Mouse (Mus musculus) forebrain, embryonic 10.5 days (tissue): ENCODE data around the gene Selenoo. TPM values are rescaled to one million over a fixed set of nuclear protein-coding genes. Genes with fewer than 3 reads are reported as not detected.

Experiments
- DNase-seq: peaks from one replicate; pipeline ENCODE4 v3.0.0-alpha.2; 2017; ENCODE audit warnings: low spot score; ENCODE audit errors: extremely low spot score
- H3K27ac ChIP-seq: fragments of 300-500 bp; sonication (generic); 2 replicates; pipeline ENCODE4 v1.5.1; 2016; ENCODE audit warnings: mild to moderate bottlenecking
- H3K27me3 ChIP-seq: fragments of 300-500 bp; sonication (generic); 2 replicates; pipeline ENCODE4 v1.6.1; 2016; ENCODE audit warnings: mild to moderate bottlenecking; ENCODE audit not compliant: poor library complexity, severe bottlenecking
- H3K36me3 ChIP-seq: fragments of 300-500 bp; sonication (generic); replicated peaks from 2 replicates; pipeline ENCODE4 v1.6.1; 2016; ENCODE audit warnings: mild to moderate bottlenecking, moderate library complexity
- H3K4me1 ChIP-seq: fragments of 300-500 bp; sonication (generic); 2 replicates; pipeline ENCODE4 v1.6.1; 2016
- H3K4me3 ChIP-seq: fragments of 300-500 bp; sonication (generic); 2 replicates; pipeline ENCODE4 v1.5.1; 2016; ENCODE audit warnings: mild to moderate bottlenecking, moderate library complexity
- H3K9me3 ChIP-seq: fragments of 300-500 bp; sonication (generic); 2 replicates; pipeline ENCODE4 v1.6.1; 2016; ENCODE audit warnings: mild to moderate bottlenecking, moderate library complexity
- WGBS: fragments of 180-500 bp; shearing (Covaris S2); methylation state at CpG from one replicate; pipeline ENCODE4 v1.1.7; 2016; 5-methylcytosine and 5-hydroxymethylcytosine counted together
- polyA plus RNA-seq: library from polyadenylated mRNA; unstranded; fragments of >200 nt; fragmentation: Nextera tagmentation; extraction: Ambion mirVana; gene quantifications from 2 replicates; pipeline ENCODE4 v1.2.1, GENCODE M21; 2016

Gene Selenoo
- polyA plus RNA-seq, 1 experiment from 2014 or later = 14.4 TPM

DNA sequence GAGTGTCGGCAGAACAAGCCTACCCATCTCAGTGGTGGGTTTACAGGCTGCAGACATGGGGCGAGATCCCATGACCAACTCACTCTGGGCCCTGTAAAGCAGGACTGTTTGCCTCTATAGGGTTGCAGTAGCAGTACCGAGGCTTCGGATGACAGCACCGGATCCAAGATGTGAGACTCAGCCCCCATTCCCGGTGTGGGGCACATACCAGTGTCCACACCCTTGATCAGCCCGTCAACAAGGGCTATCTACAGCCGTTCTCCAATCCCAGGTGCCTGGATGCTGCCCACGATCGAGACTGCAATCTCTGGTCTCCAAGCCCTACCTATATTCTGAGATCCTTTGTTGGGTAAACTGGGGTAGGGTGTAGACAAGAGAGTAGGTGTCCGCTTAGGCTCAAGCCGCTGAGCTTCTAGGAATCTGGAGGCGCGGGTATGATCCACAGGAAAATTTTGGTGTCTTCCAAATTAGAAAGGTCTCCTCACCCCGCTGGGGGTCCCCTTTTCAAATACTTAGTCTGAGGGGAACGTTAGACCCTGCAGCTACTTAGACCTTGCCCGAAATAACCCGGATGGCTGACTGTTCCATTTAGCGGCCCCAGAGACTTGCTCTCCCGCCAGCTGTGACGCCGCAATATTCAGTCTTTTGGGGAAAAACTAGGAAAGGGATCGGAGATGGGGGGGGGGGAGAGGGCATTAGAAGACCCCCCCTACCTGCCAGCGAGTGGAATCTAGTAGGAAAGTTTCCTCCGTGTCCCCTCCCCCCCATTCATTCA is 59.8 kb downstream of the Selenoo start:
- Histone ChIP-seq H3K4me1 (peaks cover 77% of the 10 kb centered on the region), H3K36me3 (peaks cover 30% of the 10 kb centered on the region), H3K27ac (peak overlapping the region; percentile 96), H3K27me3 (peaks cover 47% of the 10 kb centered on the region), H3K4me3 (peak overlapping the region; percentile 84), H3K9me3 (no peaks in the 10 kb centered on the region)
- DNase-seq = no peak
- WGBS = 4% methylated on average over 25 of the region's 25 CpGs

- WGBS = under 1% methylated on average over 59 of the region's 61 CpGs
- Histone ChIP-seq H3K4me1 (peaks cover 83% of the 10 kb centered on the region), H3K27me3 (peaks cover 47% of the 10 kb centered on the region), H3K9me3 (no peaks in the 10 kb centered on the region), H3K27ac (peak within 1 kb of the TSS; percentile 96), H3K4me3 (peak within 1 kb of the TSS; percentile 84), H3K36me3 (peaks cover 30% of the 10 kb centered on the region)
- peak; percentile 65 for DNase-seq
Observed at GRCm38 (mm10) chr15:89149271-89150040, 60.6 kb downstream of the Selenoo start, which contains the start of gene Mapk11. Mapk11 (minus strand) TSS chr15:89149628.

Other genes starting within 250 kb of the Selenoo start
- gene Pim3, start 226.9 kb upstream of the Selenoo start, polyA plus RNA-seq = 40.3 and 43.6 TPM in 2 replicates
- not detected in 2 replicates for gene Ttll8, start 134.7 kb upstream of the Selenoo start, polyA plus RNA-seq
- gene Mlc1, start 110.1 kb upstream of the Selenoo start, polyA plus RNA-seq = 10.2 and 11.5 TPM in 2 replicates
- not detected in 2 replicates for gene Mov10l1, start 106.2 kb upstream of the Selenoo start, polyA plus RNA-seq
- gene Panx2, start 29.4 kb upstream of the Selenoo start, polyA plus RNA-seq = 0.54 and 0.71 TPM in 2 replicates
- 53.4 and 55.9 TPM in 2 replicates for gene Trabd, start 14.0 kb upstream of the Selenoo start, polyA plus RNA-seq
- 25.7 and 26.5 TPM in 2 replicates for gene Tubgcp6, start 34.0 kb downstream of the Selenoo start, polyA plus RNA-seq
- gene Hdac10, start 39.6 kb downstream of the Selenoo start, polyA plus RNA-seq = 15.0 and 16.5 TPM in 2 replicates
- 34.9 and 38.4 TPM in 2 replicates for gene Mapk12, start 51.6 kb downstream of the Selenoo start, polyA plus RNA-seq
- 35.7 and 36.3 TPM in 2 replicates for gene Mapk11, start 60.5 kb downstream of the Selenoo start, polyA plus RNA-seq
- gene Plxnb2, start 91.7 kb downstream of the Selenoo start, polyA plus RNA-seq = 144 and 155 TPM in 2 replicates
- gene Dennd6b, start 107.4 kb downstream of the Selenoo start, polyA plus RNA-seq = 26.4 and 27.7 TPM in 2 replicates
- gene Ppp6r2, start 122.5 kb downstream of the Selenoo start, polyA plus RNA-seq = 24.2 and 28.8 TPM in 2 replicates
- 80.7 and 84.9 TPM in 2 replicates for gene Sbf1, start 226.2 kb downstream of the Selenoo start, polyA plus RNA-seq
- 0.17 and 0.23 TPM in 2 replicates for gene Adm2, start 233.6 kb downstream of the Selenoo start, polyA plus RNA-seq
- not detected in 2 replicates for gene Miox, start 245.3 kb downstream of the Selenoo start, polyA plus RNA-seq